Mouse (Mus musculus): ENCODE data around the gene Tchhl1.

Tchhl1 gene

GRCm38 (mm10) chr3:93504536-93505189 lies 36.1 kb downstream of the Tchhl1 start:
- no peak for DNase-seq (ENCODE audit: low spot score in 2 of 2)

- DNase-seq (ENCODE audit: low spot score in 2 of 2) = peak; percentile 19 to 40
These were observed 37.7 kb downstream of the Tchhl1 start for GRCm38 (mm10) chr3:93505960-93506863.

- DNase-seq (ENCODE audit: low spot score in 2 of 2) = no peak
These were observed 38.3 kb downstream of the Tchhl1 start for GRCm38 (mm10) chr3:93506881-93507325.

GRCm38 (mm10) chr3:93509301-93509700 lies 40.7 kb downstream of the Tchhl1 start:
- DNase-seq (ENCODE audit: low spot score in 2 of 2) = no peak

GRCm38 (mm10) chr3:93511036-93511435 lies 42.5 kb downstream of the Tchhl1 start:
- DNase-seq (ENCODE audit: low spot score in 2 of 2) = no peak

GRCm38 (mm10) chr3:93511801-93512200 lies 43.2 kb downstream of the Tchhl1 start:
- no peak for DNase-seq (ENCODE audit: low spot score in 2 of 2)

- DNase-seq (ENCODE audit: low spot score in 2 of 2) = no peak
These were observed 44.0 kb downstream of the Tchhl1 start for GRCm38 (mm10) chr3:93512386-93513101.

GRCm38 (mm10) chr3:93514628-93515027 lies 46.1 kb downstream of the Tchhl1 start:
- no peak for DNase-seq (ENCODE audit: low spot score in 2 of 2)

- no peak for DNase-seq (ENCODE audit: low spot score in 2 of 2)
These were observed 48.8 kb downstream of the Tchhl1 start for GRCm38 (mm10) chr3:93517343-93517742.

- DNase-seq (ENCODE audit: low spot score in 2 of 2) = no peak
These were observed 51.3 kb downstream of the Tchhl1 start for GRCm38 (mm10) chr3:93519856-93520329.

GRCm38 (mm10) chr3:93520330-93521193 lies 52.0 kb downstream of the Tchhl1 start, which contains the start of gene S100a11:
TSS of gene S100a11 (plus strand) at chr3:93520488.
- DNase-seq (ENCODE audit: low spot score in 2 of 2) = peak; percentile 65 to 72
